Mouse (Mus musculus): ENCODE data around the gene Rnf5.
A peak's percentile ranks its signal among the peaks of the same experiment; 100 is the strongest.

The Rnf5 gene

DNA sequence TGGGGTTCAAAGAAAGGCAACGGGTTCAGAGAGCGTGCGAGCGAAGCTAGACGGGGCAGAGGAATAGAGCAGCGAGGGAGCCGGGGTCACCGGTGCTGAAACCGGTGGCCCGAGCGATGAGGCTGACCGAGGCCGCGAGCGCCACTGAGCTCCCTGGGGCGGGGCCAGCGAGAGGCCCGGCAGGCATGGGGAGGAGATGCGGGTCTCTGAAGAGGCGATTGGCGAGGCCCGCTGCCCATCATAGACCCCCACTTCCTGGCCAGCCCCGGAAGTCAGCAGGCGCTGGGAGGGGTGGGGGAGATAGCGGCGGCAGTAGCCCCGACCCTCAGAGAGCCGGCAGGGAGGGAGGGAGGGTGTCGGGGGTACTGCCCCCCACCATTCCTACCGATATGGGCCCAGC, 2.1 kb upstream of the Rnf5 start:
- DNase-seq (ENCODE audit: low spot score in 2 of 2), result peak; percentile 95 to 96

- DNase-seq (ENCODE audit: low spot score in 2 of 2), result peak in 1 of 2 experiments; percentile 70
Measured at GRCm38 (mm10) chr17:34604511-34605237, 1.2 kb upstream of the Rnf5 start.

DNA sequence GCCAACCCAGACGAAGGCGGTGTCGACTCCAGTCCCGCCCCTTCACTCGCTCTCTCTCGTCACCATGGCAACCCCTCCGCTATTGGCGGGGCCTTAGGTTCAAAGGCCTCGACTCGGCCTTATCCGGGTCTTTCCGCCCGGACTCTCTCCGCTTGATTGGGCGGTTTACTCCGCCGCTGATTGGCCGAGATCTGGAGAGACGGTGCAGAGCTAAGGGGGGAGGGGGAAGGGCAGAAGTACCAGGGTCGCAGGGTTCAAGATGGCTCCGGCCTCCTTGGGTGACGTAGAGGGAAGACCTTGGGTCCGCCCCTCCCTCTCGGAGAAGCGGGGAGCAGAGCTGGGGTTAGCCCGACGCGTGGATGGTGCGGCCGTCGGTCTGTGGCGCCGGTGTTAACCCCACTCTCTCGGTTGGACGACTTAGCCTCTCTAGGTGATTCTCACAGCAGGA, 595 bp upstream of the Rnf5 start, which contains the start of gene Agpat1:
TSS of gene Agpat1 (plus strand) at position 202 of the 448 bp plus-strand sequence.
- peak; percentile 92 to 98 for DNase-seq (ENCODE audit: low spot score in 2 of 2)

DNA sequence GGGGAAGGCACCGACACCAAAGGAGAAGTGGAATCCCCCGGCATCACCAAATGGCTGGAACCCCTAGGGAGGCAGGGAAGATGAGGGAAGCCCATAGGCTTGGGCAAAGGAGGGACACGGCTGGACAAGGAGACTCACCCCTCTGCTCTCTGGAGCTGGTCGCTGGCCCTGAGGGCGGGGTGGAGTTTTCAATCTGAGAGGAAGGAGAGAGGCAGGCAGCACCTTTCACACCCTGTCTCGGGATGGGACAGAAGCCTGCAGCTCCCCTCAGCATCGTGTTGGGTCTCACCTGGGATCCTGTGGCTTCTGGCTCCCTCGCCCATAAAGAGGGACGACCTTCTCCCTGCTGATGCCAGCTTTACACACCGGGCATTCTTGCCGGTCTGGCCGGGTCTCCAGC, 1.7 kb downstream of the Rnf5 start:
- DNase-seq (ENCODE audit: low spot score in 2 of 2), result no peak

- DNase-seq (ENCODE audit: low spot score in 2 of 2), result no peak
Measured at GRCm38 (mm10) chr17:34599891-34600290, 3.6 kb downstream of the Rnf5 start.

GRCm38 (mm10) chr17:34597566-34598095, 5.9 kb downstream of the Rnf5 start, which contains the start of gene Ager:
Gene Ager, plus strand, starts transcription at chr17:34597862.
- no peak for DNase-seq (ENCODE audit: low spot score in 2 of 2)

DNA sequence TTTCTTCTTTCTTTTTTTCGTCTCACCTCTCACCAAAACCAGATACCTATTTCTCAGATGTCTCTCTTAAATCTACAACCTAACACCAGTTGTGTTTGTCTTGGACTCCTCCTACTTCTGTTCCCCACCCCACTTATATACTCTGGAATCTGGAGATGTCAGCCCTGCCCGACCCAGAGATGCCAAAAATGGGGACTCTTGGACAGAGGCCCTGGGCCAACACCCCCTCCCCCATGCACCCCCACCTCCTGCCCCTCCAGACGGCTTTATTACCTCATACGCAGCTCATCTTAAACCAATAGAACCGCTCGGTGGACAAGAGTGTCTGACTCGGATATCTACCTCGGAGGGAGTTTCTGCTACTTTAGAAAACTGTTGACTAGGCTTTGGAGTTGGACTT, 7.4 kb downstream of the Rnf5 start:
- no peak for DNase-seq (ENCODE audit: low spot score in 2 of 2)

GRCm38 (mm10) chr17:34593752-34594525, 9.6 kb downstream of the Rnf5 start:
- no peak for DNase-seq (ENCODE audit: low spot score in 2 of 2)

- no peak for DNase-seq (ENCODE audit: low spot score in 2 of 2)
Measured at GRCm38 (mm10) chr17:34592581-34593549, 10.6 kb downstream of the Rnf5 start.

DNA sequence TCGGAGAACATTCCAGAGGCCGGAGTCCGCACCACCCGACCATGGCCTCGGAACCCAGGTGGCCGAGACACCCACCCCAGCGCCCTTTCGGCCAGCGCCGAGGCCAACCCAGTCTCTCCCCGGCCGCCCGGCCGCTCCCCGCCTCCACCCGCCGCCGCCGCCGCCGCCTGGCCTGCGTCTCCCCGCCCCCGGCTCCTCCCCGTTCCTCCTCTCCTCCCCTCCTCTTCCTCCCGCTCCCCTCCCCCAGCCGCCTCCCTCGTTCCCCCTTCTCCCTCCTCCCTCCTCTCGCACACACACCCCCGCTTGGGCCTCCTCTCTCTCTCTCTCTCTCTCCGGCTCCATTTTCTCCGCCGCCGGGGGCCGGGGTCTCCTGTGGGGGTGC, 11.5 kb downstream of the Rnf5 start:
- peak; percentile 74 to 89 for DNase-seq (ENCODE audit: low spot score in 2 of 2)

DNA sequence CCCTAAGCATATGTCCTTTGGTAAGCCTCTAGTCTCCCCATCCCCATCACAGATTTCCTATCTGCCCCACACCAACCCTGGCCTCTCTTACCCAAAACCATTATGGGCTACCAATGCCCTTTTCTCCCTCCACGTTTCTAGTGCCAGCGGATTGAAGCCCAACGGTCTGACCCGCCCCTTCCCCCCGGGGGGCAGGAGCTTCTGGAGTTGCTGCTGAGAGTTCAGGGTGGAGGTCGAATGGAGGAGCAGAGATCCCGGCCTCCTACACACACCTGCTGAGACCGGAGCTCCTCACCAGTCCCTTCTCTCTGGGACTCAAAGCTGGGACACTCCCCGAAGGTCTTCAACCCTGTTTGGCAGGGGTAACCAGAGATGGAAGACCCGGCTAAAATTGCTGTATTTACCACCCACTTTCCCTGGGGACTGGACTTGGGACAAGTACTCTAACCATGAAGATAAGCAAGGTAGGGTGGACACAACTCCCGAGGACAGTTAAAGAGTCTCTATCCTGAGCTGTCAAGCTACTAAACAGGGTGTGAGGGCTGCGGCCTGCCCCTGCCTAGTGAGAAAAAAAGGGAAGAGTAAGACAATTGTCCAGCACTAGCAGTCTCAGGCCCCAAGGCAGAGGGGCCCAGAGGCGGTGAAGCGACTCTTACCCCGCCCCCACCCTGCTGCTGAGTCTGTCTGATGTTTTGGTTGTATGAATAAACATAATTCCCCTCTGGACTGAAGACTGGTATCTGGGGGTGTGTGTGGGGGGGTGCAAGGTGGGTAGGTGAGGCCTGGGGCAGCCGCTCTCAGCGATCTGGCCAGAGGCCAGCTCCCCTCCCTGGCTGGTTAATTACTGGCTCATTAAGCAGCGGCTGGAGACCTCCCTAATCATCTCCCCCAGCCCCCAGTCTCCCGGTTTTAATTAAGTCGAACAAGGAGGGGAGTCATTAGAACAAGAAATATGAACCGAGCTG, 12.2 kb downstream of the Rnf5 start, which contains the start of gene Pbx2:
TSS of gene Pbx2 (plus strand) at position 238 of the 965 bp plus-strand sequence.
- no peak for DNase-seq (ENCODE audit: low spot score in 2 of 2)

DNA sequence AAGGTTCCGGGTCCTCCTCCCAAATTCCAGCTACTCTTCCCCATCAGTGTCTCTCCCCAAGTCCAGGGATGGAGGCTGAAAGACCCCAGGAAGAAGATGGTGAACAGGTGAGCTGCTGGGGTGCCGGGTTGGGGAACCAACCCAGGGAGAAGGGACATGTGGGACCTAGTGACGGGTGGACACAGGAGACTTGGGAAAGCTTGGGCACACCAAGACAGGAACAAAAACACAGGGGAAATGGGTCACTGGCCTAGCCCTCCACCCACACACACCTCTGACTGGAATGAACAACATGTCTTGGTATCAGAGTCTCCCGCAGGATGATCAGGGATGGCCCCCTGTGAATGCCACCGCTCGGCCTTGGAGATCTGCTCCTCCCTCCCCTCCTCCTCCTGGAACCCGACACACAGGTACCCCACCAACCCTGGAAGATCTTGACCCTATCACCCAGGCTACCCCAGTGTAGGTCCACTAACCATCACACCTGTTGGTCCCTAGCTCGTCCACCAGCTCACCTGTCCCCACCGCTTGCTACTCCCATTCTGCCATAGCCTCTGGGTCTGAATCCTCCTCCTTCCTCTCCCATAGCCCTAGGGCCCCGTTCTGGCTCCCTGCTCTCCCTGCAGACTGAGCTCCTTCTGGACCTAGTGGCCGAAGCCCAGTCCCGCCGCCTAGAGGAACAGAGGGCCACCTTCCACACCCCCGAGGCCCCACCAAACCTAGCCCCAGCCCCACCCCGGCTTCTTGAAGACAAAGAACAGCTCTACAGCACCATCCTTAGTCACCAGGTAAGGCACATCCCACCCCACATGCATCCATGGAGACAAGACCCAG, 13.1 kb downstream of the Rnf5 start:
- no peak for DNase-seq (ENCODE audit: low spot score in 2 of 2)

- DNase-seq (ENCODE audit: low spot score in 2 of 2), result peak in 1 of 2 experiments; percentile 67
Measured at GRCm38 (mm10) chr17:34589681-34590101, 13.8 kb downstream of the Rnf5 start, which contains the start of gene Gpsm3. Gene Gpsm3, plus strand, starts transcription at chr17:34589806.

GRCm38 (mm10) chr17:34589206-34589605, 14.3 kb downstream of the Rnf5 start:
- no peak for DNase-seq (ENCODE audit: low spot score in 2 of 2)

DNA sequence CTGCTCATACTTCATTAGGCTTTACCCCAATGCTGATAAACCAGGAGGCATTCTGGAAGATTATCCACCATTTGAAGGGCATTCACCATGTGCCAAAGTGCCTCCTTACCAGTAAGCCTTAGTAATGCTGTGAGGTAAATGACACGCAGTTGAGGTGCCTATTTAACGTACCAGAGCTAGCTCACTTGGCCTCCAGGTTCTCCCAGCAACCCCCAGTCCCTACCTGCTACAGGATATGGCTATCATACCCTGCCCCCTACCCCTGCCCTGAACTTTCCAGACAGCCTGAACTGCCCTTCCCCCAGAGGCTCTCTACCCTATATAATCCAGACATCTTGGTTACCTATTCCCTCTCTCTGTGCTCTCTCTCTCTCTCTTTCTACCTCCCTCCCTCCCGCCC, 14.7 kb downstream of the Rnf5 start:
- no peak for DNase-seq (ENCODE audit: low spot score in 2 of 2)

DNA sequence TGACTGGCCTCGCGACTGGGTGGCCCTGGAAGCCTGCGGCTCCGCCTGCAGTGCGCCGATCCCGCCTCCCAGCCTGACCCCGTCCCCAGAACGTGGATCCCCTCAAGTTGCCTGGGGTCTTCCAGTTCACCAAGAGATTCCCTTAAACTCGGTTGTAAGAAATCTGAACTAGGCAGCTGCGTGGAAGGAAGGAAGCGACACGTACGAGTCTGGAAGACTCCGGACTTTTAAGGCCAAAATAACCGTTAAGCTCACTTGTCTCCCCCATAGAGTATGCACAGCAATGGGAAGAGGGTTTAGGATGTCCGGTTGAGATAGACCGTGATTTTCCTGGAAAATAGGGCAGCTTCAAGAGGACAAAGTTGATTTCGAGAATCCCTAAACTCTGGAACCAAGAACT, 15.7 kb downstream of the Rnf5 start:
- no peak for DNase-seq (ENCODE audit: low spot score in 2 of 2)

GRCm38 (mm10) chr17:34587423-34587811, 16.1 kb downstream of the Rnf5 start:
- DNase-seq (ENCODE audit: low spot score in 2 of 2), result peak; percentile 95 to 99

GRCm38 (mm10) chr17:34586796-34587422, 16.6 kb downstream of the Rnf5 start:
- peak in 1 of 2 experiments; percentile 72 for DNase-seq (ENCODE audit: low spot score in 2 of 2)
